Mouse (Mus musculus) C2C12 (cell line): ENCODE data around the gene Snx29.

Experiments
- CEBPB ChIP-seq: IDR thresholded peaks from one replicate; pipeline ENCODE4 v1.6.1; 2011; ENCODE audit warnings: low read depth, mild to moderate bottlenecking, control low read depth, moderate library complexity
- CTCF ChIP-seq: IDR thresholded peaks from one replicate; pipeline ENCODE4 v1.5.1; 2011; ENCODE audit not compliant: control insufficient read depth, insufficient read depth, insufficient read length
- FOSL1 ChIP-seq: IDR thresholded peaks from one replicate; pipeline ENCODE4 v1.8.0; 2011; ENCODE audit warnings: mild to moderate bottlenecking, low read length; ENCODE audit not compliant: poor library complexity, insufficient read depth, severe bottlenecking
- MAX ChIP-seq: IDR thresholded peaks from one replicate; pipeline ENCODE4 v1.6.1; 2011; ENCODE audit warnings: mild to moderate bottlenecking, control low read depth
- MYOD1 ChIP-seq: IDR thresholded peaks from one replicate; pipeline ENCODE4 v1.6.1; 2011; ENCODE audit warnings: low read depth; ENCODE audit not compliant: control insufficient read depth, insufficient read length
- USF1 ChIP-seq: IDR thresholded peaks from one replicate; pipeline ENCODE4 v1.6.1; 2011; ENCODE audit warnings: low read depth, mild to moderate bottlenecking, control low read depth, moderate library complexity

DNA sequence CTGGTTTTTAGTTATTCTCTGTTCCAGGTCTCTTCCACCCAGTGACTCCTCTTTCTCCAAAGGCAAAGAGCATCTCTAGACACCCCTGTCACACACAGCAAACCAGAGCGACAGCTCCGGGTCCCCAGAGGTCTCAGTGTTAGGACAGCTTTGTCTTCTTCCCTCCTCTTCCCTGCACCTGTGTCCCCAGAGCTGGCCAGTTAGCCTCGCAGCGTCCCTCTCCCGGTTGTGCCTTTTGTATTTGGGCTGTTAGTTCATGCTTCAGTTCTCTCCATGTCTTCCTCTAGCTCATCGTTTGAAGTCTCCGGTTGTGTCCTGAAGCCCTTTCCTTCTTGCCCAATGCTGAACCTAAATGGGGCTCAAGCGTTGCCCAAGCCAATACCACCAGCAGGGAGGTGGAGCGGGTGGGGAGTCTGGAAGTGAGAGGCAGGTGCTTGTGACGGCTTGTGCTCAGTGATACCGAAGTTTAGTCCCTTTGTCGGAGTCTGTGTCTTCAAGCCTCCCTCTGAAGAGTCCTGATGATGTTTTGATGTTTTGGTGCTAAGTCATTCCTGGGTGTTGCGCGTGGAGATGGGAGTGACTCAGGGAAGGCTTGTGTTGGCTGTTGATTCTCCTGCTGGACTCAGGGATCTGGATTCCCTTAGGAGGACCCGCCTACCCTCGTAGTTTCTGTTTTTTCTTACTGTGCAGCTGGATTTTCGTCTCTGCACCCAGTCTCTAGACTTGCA lies 780 bp downstream of the Snx29 start:
- no peak for TF ChIP-seq CTCF
- no peak for TF ChIP-seq USF1
- TF ChIP-seq FOSL1, result no peak
- TF ChIP-seq MAX, result no peak
- TF ChIP-seq CEBPB, result no peak
- TF ChIP-seq MYOD1, result no peak
